Mouse (Mus musculus): ENCODE measurements around the gene Knstrn.

- TF ChIP-seq CTCF (IDR thresholded peaks at IDR 0.05; ENCODE audit: control insufficient read depth, insufficient read depth, insufficient replicate concordance, low read depth, low read length) (no peak), POLR2A (IDR thresholded peaks at IDR 0.05; ENCODE audit: control insufficient read depth, low read depth, low read length) (no peak)
Measured at GRCm38 (mm10) chr2:118846246-118846645, 32.4 kb downstream of the Knstrn start.
